Comparison of ENCODE assay signal across 8 mouse cellular contexts in genomic region chr5:150592186-150592903, GRCm38 (mm10). TPM values are rescaled to one million over a fixed set of nuclear protein-coding genes. Genes with fewer than 3 reads are reported as not detected.
DNase-seq lines count a peak whose midpoint lies in the region; ATAC-seq lines count a peak whose summit lies in the region.

No protein-coding gene starts in this region.

- H3K4me3 ChIP-seq in liver, embryonic 13.5 days (replicated peaks), result peak overlapping the region; percentile 89

- H3K36me3 ChIP-seq in liver, embryonic 13.5 days, result 0 out of 2 replicates have a peak, but pooled peaks cover 5% of the 10 kb centered on the region

- H3K4me1 ChIP-seq in liver, embryonic 13.5 days (replicated peaks), result peaks cover 62% of the 10 kb centered on the region

- WGBS in liver, embryonic 13.5 days (ENCODE audit: insufficient replicate concordance), result 51% methylated on average over 13 of the region's 13 CpGs

- no peaks in the 10 kb centered on the region for H3K27me3 ChIP-seq in liver, embryonic 13.5 days

- no peak for ATAC-seq in liver, embryonic 13.5 days (ENCODE audit: low read depth)

- peak overlapping the region; percentile 85 for H3K27ac ChIP-seq in liver, embryonic 13.5 days

- peak; percentile 92 for DNase-seq in heart, adult 11 months
- no peak for DNase-seq in heart, postnatal 14 days
- peak; percentile 13 for DNase-seq in thymus, postnatal 25 days
- DNase-seq in thymus, postnatal 10 days (ENCODE audit: low spot score in 2 of 2), result no peak
- DNase-seq in liver, embryonic 13.5 days, result no peak
- no peak for DNase-seq in left cerebral cortex, postnatal 10 days (ENCODE audit: extremely low spot score in 1 of 2, low spot score in 2 of 2)
- no peak for DNase-seq in embryo, embryonic 10.5 days (ENCODE audit: low spot score)
- no peak for DNase-seq in embryo, embryonic 9.5 days (ENCODE audit: extremely low spot score)

- H3K9me3 ChIP-seq in liver, embryonic 13.5 days (replicated peaks), result no peaks in the 10 kb centered on the region

- H3K4me2 ChIP-seq in liver, embryonic 13.5 days, result peak overlapping the region; percentile 98

- H3K9ac ChIP-seq in liver, embryonic 13.5 days, result peak overlapping the region; percentile 84

- intact Hi-C loops in heart, postnatal 14 days (cut with DNase I), result loop anchor here (5.0 kb wide), 1 partner anchor 70 kb away; no protein-coding TSS in a partner anchor
- intact Hi-C loops in left cerebral cortex, postnatal 10 days (cut with DNase I), result no loop called here

RNA-seq across cellular contexts. Expression of gene N4bp2l1, which starts 4.6 kb away (rescaled TPM):
- 1 to 10 TPM; 2.8 to 4.8 TPM for total RNA-seq in heart, postnatal 14 days (2021)
- 7.4 and 8.5 TPM in 2 replicates for polyA plus RNA-seq in liver, embryonic 13.5 days (2015; fragmentation: Nextera tagmentation; extraction: Ambion mirVana)
- total RNA-seq in left cerebral cortex, postnatal 10 days (2021), result 10 to 100 TPM; 30.7 to 33.6 TPM

Comparison
In these comparisons a context has a peak if more than half of its experiments do, and no peak if none do; other contexts are left out.
1. DNase-seq: peak in heart, adult 11 months (single experiment) and thymus, postnatal 25 days (single experiment); none in heart, postnatal 14 days (0 of 2), thymus, postnatal 10 days (0 of 2), liver, embryonic 13.5 days (single experiment), left cerebral cortex, postnatal 10 days (0 of 2), embryo, embryonic 10.5 days (single experiment) and embryo, embryonic 9.5 days (single experiment).
2. RNA of gene N4bp2l1, which starts 4.6 kb away (total RNA-seq): 30.7 to 33.6 TPM in left cerebral cortex, postnatal 10 days; 2.8 to 4.8 TPM in heart, postnatal 14 days; every median in the first group is over 4 times any median in the second.